Mouse (Mus musculus) midbrain, embryonic 14.5 days (tissue): ENCODE data around the gene Eif3c. TPM values are rescaled to one million over a fixed set of nuclear protein-coding genes. Genes with fewer than 3 reads are reported as not detected.

Experiments used
- ATAC-seq: fragments of 200-750 bp; cut with Nextera tagmentation; 2 replicates; pipeline ENCODE4 v1.8.0; 2017; ENCODE audit warnings: moderate number of reproducible peaks, moderate library complexity; ENCODE audit not compliant: low FRiP score, low TSS enrichment
- DNase-seq: peaks from one replicate; pipeline ENCODE4 v3.0.0-alpha.2; 2015
- H3K27ac ChIP-seq: fragments of 300-500 bp; sonication (generic); replicated peaks from 2 replicates; pipeline ENCODE4 v1.5.1; 2014; ENCODE audit warnings: mild to moderate bottlenecking, low read depth, low read length, moderate library complexity
- H3K27me3 ChIP-seq: fragments of 300-500 bp; sonication (generic); 2 replicates; pipeline ENCODE4 v1.6.1; 2014; ENCODE audit warnings: low read length, control low read depth, mixed read lengths; ENCODE audit not compliant: control insufficient read depth, insufficient read depth
- H3K36me3 ChIP-seq: fragments of 300-500 bp; sonication (generic); 2 replicates; pipeline ENCODE4 v1.6.1; 2014; ENCODE audit warnings: low read length, control low read depth; ENCODE audit not compliant: control insufficient read depth, insufficient read depth
- H3K4me1 ChIP-seq: fragments of 300-500 bp; sonication (generic); 2 replicates; pipeline ENCODE4 v1.6.1; 2014; ENCODE audit warnings: mild to moderate bottlenecking, antibody characterized with exemption, low read length, control low read depth; ENCODE audit not compliant: control insufficient read depth, insufficient read depth
- H3K4me2 ChIP-seq: fragments of 300-500 bp; sonication (generic); 2 replicates; pipeline ENCODE4 v1.6.1; 2014; ENCODE audit warnings: mild to moderate bottlenecking, low read length, moderate library complexity
- H3K4me3 ChIP-seq: fragments of 300-500 bp; sonication (generic); replicated peaks from 2 replicates; pipeline ENCODE4 v1.5.1; 2014; ENCODE audit warnings: low read depth, low read length
- H3K9ac ChIP-seq: fragments of 300-500 bp; sonication (generic); replicated peaks from 2 replicates; pipeline ENCODE4 v1.6.1; 2014; ENCODE audit warnings: mild to moderate bottlenecking, low read length, moderate library complexity
- H3K9me3 ChIP-seq: fragments of 300-500 bp; sonication (generic); 2 replicates; pipeline ENCODE4 v1.6.1; 2016; ENCODE audit warnings: low read length, control low read depth, mixed read lengths; ENCODE audit not compliant: control insufficient read depth
- WGBS: fragments of 180-500 bp; shearing (Covaris S2); extraction: QIAGEN DNeasy Blood & Tissue Kit; methylation state at CpG from one replicate; pipeline ENCODE4 v1.1.7; 2014; 5-methylcytosine and 5-hydroxymethylcytosine counted together
- polyA plus RNA-seq: library from polyadenylated mRNA; unstranded; fragments of >200 nt; fragmentation: Nextera tagmentation; extraction: Ambion mirVana; gene quantifications from 2 replicates; pipeline ENCODE4 v1.2.1, GENCODE M21; 2014

Gene Eif3c
- polyA plus RNA-seq: 171 and 174 TPM in 2 replicates

- peaks cover 34% of the 10 kb centered on the region for H3K36me3 ChIP-seq
- H3K4me1 ChIP-seq: peaks cover 5% of the 10 kb centered on the region; the same call in 1 of the 2 replicates
- H3K9ac ChIP-seq: peak within 1 kb of the TSS; percentile 85
- no peaks in the 10 kb centered on the region for H3K9me3 ChIP-seq
- peak within 1 kb of the TSS; percentile 92 for H3K4me3 ChIP-seq
- H3K4me2 ChIP-seq: peak within 1 kb of the TSS; percentile 83
- under 1% methylated on average over 46 of the region's 46 CpGs for WGBS
- DNase-seq (peak; percentile 97), ATAC-seq (peak; percentile 89)
- no peaks in the 10 kb centered on the region for H3K27me3 ChIP-seq
- H3K27ac ChIP-seq: peak within 1 kb of the TSS; percentile 74
These were observed at the start of gene Eif3c for GRCm38 (mm10) chr7:126566094-126566765. TSS of gene Eif3c (minus strand) at chr7:126566411.

- no peaks in the 10 kb centered on the region for H3K27me3 ChIP-seq
- H3K4me2 ChIP-seq: no peak overlapping the region
- H3K9ac ChIP-seq: no peak overlapping the region
- WGBS: 84% methylated on average over 3 of the region's 3 CpGs
- DNase-seq (no peak), ATAC-seq (no peak)
- no peaks in the 10 kb centered on the region for H3K4me1 ChIP-seq
- H3K9me3 ChIP-seq: no peaks in the 10 kb centered on the region
- no peaks in the 10 kb centered on the region for H3K36me3 ChIP-seq
- H3K4me3 ChIP-seq: no peak overlapping the region
- no peak overlapping the region for H3K27ac ChIP-seq
These were observed 46.5 kb upstream of the Eif3c start for GRCm38 (mm10) chr7:126612736-126613135.

GRCm38 (mm10) chr7:126607796-126608195 lies 41.6 kb upstream of the Eif3c start:
- Histone ChIP-seq H3K4me1 (no peaks in the 10 kb centered on the region), H3K27me3 (no peaks in the 10 kb centered on the region), H3K36me3 (no peaks in the 10 kb centered on the region), H3K9ac (no peak overlapping the region), H3K4me3 (no peak overlapping the region), H3K9me3 (no peaks in the 10 kb centered on the region), H3K27ac (no peak overlapping the region), H3K4me2 (no peak overlapping the region)
- DNase-seq (no peak), ATAC-seq (no peak)
- 84% methylated on average over 5 of the region's 5 CpGs for WGBS

- H3K27me3 ChIP-seq: no peaks in the 10 kb centered on the region
- no peaks in the 10 kb centered on the region for H3K9me3 ChIP-seq
- WGBS: 80% methylated on average over 3 of the region's 3 CpGs
- no peak for DNase-seq
- no peak overlapping the region for H3K4me3 ChIP-seq
- H3K27ac ChIP-seq: no peak overlapping the region
- H3K9ac ChIP-seq: no peak overlapping the region
- ATAC-seq: no peak
- H3K4me2 ChIP-seq: no peak overlapping the region
- H3K4me1 ChIP-seq: no peaks in the 10 kb centered on the region
- H3K36me3 ChIP-seq: no peaks in the 10 kb centered on the region
These were observed 40.9 kb upstream of the Eif3c start for GRCm38 (mm10) chr7:126607064-126607463.

- Histone ChIP-seq H3K4me3 (no peak overlapping the region), H3K36me3 (no peaks in the 10 kb centered on the region), H3K27me3 (no peaks in the 10 kb centered on the region), H3K9ac (no peak overlapping the region), H3K9me3 (no peaks in the 10 kb centered on the region), H3K4me2 (no peak overlapping the region), H3K4me1 (no peaks in the 10 kb centered on the region), H3K27ac (no peak overlapping the region)
- ATAC-seq (no peak), DNase-seq (no peak)
- 86% methylated on average over 5 of the region's 5 CpGs for WGBS
These were observed 40.4 kb upstream of the Eif3c start for GRCm38 (mm10) chr7:126606611-126607010.

- ATAC-seq: no peak
- WGBS: 86% methylated on average over 3 of the region's 3 CpGs
- no peaks in the 10 kb centered on the region for H3K36me3 ChIP-seq
- H3K9ac ChIP-seq: no peak overlapping the region
- H3K27ac ChIP-seq: no peak overlapping the region
- H3K4me3 ChIP-seq: no peak overlapping the region
- no peaks in the 10 kb centered on the region for H3K9me3 ChIP-seq
- no peak for DNase-seq
- no peaks in the 10 kb centered on the region for H3K27me3 ChIP-seq
- no peaks in the 10 kb centered on the region for H3K4me1 ChIP-seq
- H3K4me2 ChIP-seq: no peak overlapping the region
These were observed 36.4 kb upstream of the Eif3c start for GRCm38 (mm10) chr7:126602650-126603049.

GRCm38 (mm10) chr7:126601896-126602295 lies 35.7 kb upstream of the Eif3c start:
- H3K4me3 ChIP-seq: no peak overlapping the region
- 48% methylated on average over 4 of the region's 5 CpGs for WGBS
- no peaks in the 10 kb centered on the region for H3K36me3 ChIP-seq
- ATAC-seq: no peak
- DNase-seq: no peak
- no peaks in the 10 kb centered on the region for H3K4me1 ChIP-seq
- H3K27ac ChIP-seq: no peak overlapping the region
- H3K9ac ChIP-seq: no peak overlapping the region
- H3K27me3 ChIP-seq: no peaks in the 10 kb centered on the region
- no peak overlapping the region for H3K4me2 ChIP-seq
- no peaks in the 10 kb centered on the region for H3K9me3 ChIP-seq

- no peak overlapping the region for H3K9ac ChIP-seq
- H3K4me3 ChIP-seq: no peak overlapping the region
- H3K9me3 ChIP-seq: no peaks in the 10 kb centered on the region
- H3K36me3 ChIP-seq: no peaks in the 10 kb centered on the region
- H3K4me1 ChIP-seq: no peaks in the 10 kb centered on the region
- no peak overlapping the region for H3K4me2 ChIP-seq
- no peaks in the 10 kb centered on the region for H3K27me3 ChIP-seq
- no peak for DNase-seq
- WGBS: 83% methylated on average over 6 of the region's 6 CpGs
- no peak for ATAC-seq
- H3K27ac ChIP-seq: no peak overlapping the region
These were observed 32.7 kb upstream of the Eif3c start for GRCm38 (mm10) chr7:126598919-126599318.

- Histone ChIP-seq H3K4me3 (no peak overlapping the region), H3K27ac (no peak overlapping the region), H3K27me3 (no peaks in the 10 kb centered on the region), H3K4me2 (no peak overlapping the region), H3K4me1 (no peaks in the 10 kb centered on the region), H3K36me3 (no peaks in the 10 kb centered on the region), H3K9ac (no peak overlapping the region), H3K9me3 (no peaks in the 10 kb centered on the region)
- WGBS: 70% methylated on average over 6 of the region's 6 CpGs
- DNase-seq: no peak
- ATAC-seq: no peak
These were observed 30.2 kb upstream of the Eif3c start for GRCm38 (mm10) chr7:126596414-126596813.
